Mouse (Mus musculus) small intestine, adult 2 months (tissue): ENCODE data around the gene Pkn1.

Experiments
- CTCF ChIP-seq: fragments of 200-500 bp; IDR thresholded peaks from 2 replicates; pipeline ENCODE4 v1.5.1; 2012; ENCODE audit warnings: low read depth, mild to moderate bottlenecking, control low read depth, inconsistent platforms, low read length, moderate library complexity, mixed read lengths; ENCODE audit not compliant: insufficient replicate concordance, insufficient read length; ENCODE audit errors: extremely low read depth
- POLR2A ChIP-seq: fragments of 200-500 bp; IDR thresholded peaks from 2 replicates; pipeline ENCODE4 v1.6.1; 2012; ENCODE audit warnings: low read depth, mild to moderate bottlenecking, control low read depth, inconsistent platforms, low read length, moderate library complexity

- TF ChIP-seq POLR2A, result no peak
- TF ChIP-seq CTCF, result no peak
Measured at GRCm38 (mm10) chr8:83623549-83623948, 75.4 kb downstream of the Pkn1 start.
